Mouse (Mus musculus) lung, adult 2 months (tissue): Measurements from ENCODE around the gene Cav3.

Experiments used
- CTCF ChIP-seq: fragments of 200-500 bp; IDR thresholded peaks from 2 replicates; pipeline ENCODE4 v1.5.1; 2011; ENCODE audit warnings: mild to moderate bottlenecking, low read length, control low read depth; ENCODE audit not compliant: insufficient read depth
- POLR2A ChIP-seq: fragments of 200-500 bp; IDR thresholded peaks from 2 replicates; pipeline ENCODE4 v1.6.1; 2011; ENCODE audit warnings: low read depth, mild to moderate bottlenecking, control low read depth, low read length, borderline replicate concordance; ENCODE audit errors: extremely low read depth

DNA sequence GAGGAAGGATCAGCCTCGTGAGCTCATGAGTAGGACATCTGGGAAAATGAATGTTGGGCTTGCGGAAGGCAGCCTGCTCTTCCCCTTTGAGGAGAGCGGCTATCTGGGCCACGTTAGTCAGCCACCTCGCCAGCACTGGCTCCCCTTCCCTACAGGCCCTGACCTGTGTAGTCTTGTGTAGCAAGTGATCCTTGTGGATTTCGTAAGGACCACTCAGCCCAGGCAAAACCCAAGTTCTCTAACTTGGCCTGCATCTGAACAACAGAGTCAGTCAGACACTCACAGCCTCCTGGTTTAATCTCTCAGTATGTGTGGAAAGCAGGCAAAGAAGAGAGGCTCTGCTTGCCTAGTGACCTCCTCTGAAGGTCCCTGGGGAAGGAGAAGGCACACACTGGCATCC, 33.4 kb downstream of the Cav3 start:
- TF ChIP-seq POLR2A (no peak), CTCF (no peak)
